Mouse (Mus musculus) v-Abl transformed pro-B cells (cell line): ENCODE measurements around the gene 4930578G10Rik.
"Not testable (repeated sequence)": the region's sequence is repeated elsewhere in the genome, so short reads cannot be mapped to it uniquely, and the experiment has no call there.

Experiments
- in situ Hi-C, 2 experiments: fragments of 400-800 bp; cut with MboI; formaldehyde crosslinking; loops; one replicate each; pipeline ENCODE4 v1.15.1; 2025; ENCODE audit not compliant: unreplicated experiment in 2 of 2

4930578G10Rik gene

GRCm38 (mm10) chr4:42735245-42735644, at the start of gene 4930578G10Rik:
Gene 4930578G10Rik, plus strand, starts transcription at chr4:42735545.
- in situ Hi-C loops, result not testable (repeated sequence)

- in situ Hi-C loops, result not testable (repeated sequence)
Measured at GRCm38 (mm10) chr4:42756477-42756876, 21.1 kb downstream of the 4930578G10Rik start, which contains the start of gene Ccl19. Gene Ccl19, minus strand, starts transcription at chr4:42756577.

- in situ Hi-C loops, result not testable (repeated sequence)
Measured at GRCm38 (mm10) chr4:42773893-42774292, 38.5 kb downstream of the 4930578G10Rik start, which contains the start of gene Ccl21a. Gene Ccl21a, minus strand, starts transcription at chr4:42773993.

GRCm38 (mm10) chr4:42853788-42854187, 118.4 kb downstream of the 4930578G10Rik start, which contains the start of gene Fam205a1:
Gene Fam205a1, minus strand, starts transcription at chr4:42853888.
- in situ Hi-C loops, result not testable (repeated sequence)

GRCm38 (mm10) chr4:42856671-42857070, 121.3 kb downstream of the 4930578G10Rik start, which contains the start of gene Gm12394:
Gene Gm12394, minus strand, starts transcription at chr4:42856771.
- in situ Hi-C loops, result not testable (repeated sequence)

GRCm38 (mm10) chr4:42860483-42860882, 125.1 kb downstream of the 4930578G10Rik start:
- in situ Hi-C loops, result not testable (repeated sequence)

- in situ Hi-C loops, result not testable (repeated sequence)
Measured at GRCm38 (mm10) chr4:42863487-42863886, 128.1 kb downstream of the 4930578G10Rik start.

- in situ Hi-C loops, result no loop called here
Measured at GRCm38 (mm10) chr4:42867390-42867789, 132.0 kb downstream of the 4930578G10Rik start.

- in situ Hi-C loops, result no loop called here
Measured at GRCm38 (mm10) chr4:42868193-42868592, 132.8 kb downstream of the 4930578G10Rik start.

GRCm38 (mm10) chr4:42870748-42871147, 135.4 kb downstream of the 4930578G10Rik start:
- in situ Hi-C loops, result no loop called here

GRCm38 (mm10) chr4:42872151-42872550, 136.8 kb downstream of the 4930578G10Rik start:
- in situ Hi-C loops, result no loop called here

GRCm38 (mm10) chr4:42872746-42873435, 137.5 kb downstream of the 4930578G10Rik start:
- in situ Hi-C loops, result no loop called here

- in situ Hi-C loops, result no loop called here
Measured at GRCm38 (mm10) chr4:42874134-42874533, 138.8 kb downstream of the 4930578G10Rik start, which contains the start of gene Fam205c. Gene Fam205c, minus strand, starts transcription at chr4:42874234.

- in situ Hi-C loops, result loop anchor here (5.0 kb wide), 1 partner anchor 86 kb away; no protein-coding TSS in a partner anchor
Measured at GRCm38 (mm10) chr4:42876586-42877291, 141.4 kb downstream of the 4930578G10Rik start.

- in situ Hi-C loops, result loop anchor here (5.0 kb wide), 1 partner anchor 85 kb away; no protein-coding TSS in a partner anchor
Measured at GRCm38 (mm10) chr4:42877657-42878056, 142.3 kb downstream of the 4930578G10Rik start.

GRCm38 (mm10) chr4:42879829-42880676, 144.7 kb downstream of the 4930578G10Rik start:
- in situ Hi-C loops, result loop anchor here (5.0 kb wide), 1 partner anchor 82 kb away; no protein-coding TSS in a partner anchor

GRCm38 (mm10) chr4:42880677-42880948, 145.3 kb downstream of the 4930578G10Rik start:
- in situ Hi-C loops, result no loop called here

GRCm38 (mm10) chr4:42886926-42887325, 151.6 kb downstream of the 4930578G10Rik start:
- in situ Hi-C loops, result no loop called here

- in situ Hi-C loops, result no loop called here
Measured at GRCm38 (mm10) chr4:42888806-42889205, 153.5 kb downstream of the 4930578G10Rik start.

GRCm38 (mm10) chr4:42891176-42891575, 155.8 kb downstream of the 4930578G10Rik start:
- in situ Hi-C loops, result no loop called here
